Mouse (Mus musculus) MEL (cell line): Measurements from ENCODE around the gene Cenpb.

ENCODE experiments used
- CTCF ChIP-seq, 3 experiments: IDR thresholded peaks in 2 of 3; conservative IDR thresholded peaks in 1 of 3; 2 replicates each; pipeline ENCODE4 v1.5.1; 2011 to 2012; ENCODE audit warnings: low read length in 3 of 3, low read depth in 2 of 3, mild to moderate bottlenecking in 2 of 3, improper control_type of control experiment in 1 of 3, inconsistent platforms in 1 of 3, mixed read lengths in 1 of 3, moderate library complexity in 1 of 3; ENCODE audit not compliant: control insufficient read depth in 1 of 3, insufficient read depth in 1 of 3, poor library complexity in 1 of 3, severe bottlenecking in 1 of 3
- EP300 ChIP-seq, 2 experiments: IDR thresholded peaks; 2 replicates each; pipeline ENCODE4 v1.6.1; 2011; ENCODE audit warnings: improper control_type of control experiment in 2 of 2, low read length in 2 of 2, low read depth in 1 of 2, mild to moderate bottlenecking in 1 of 2
- HCFC1 ChIP-seq: IDR thresholded peaks from 2 replicates; pipeline ENCODE4 v1.6.1; 2012; ENCODE audit warnings: low read depth, mild to moderate bottlenecking, inconsistent platforms, low read length, improper control_type of control experiment, moderate library complexity
- KAT2A ChIP-seq: conservative IDR thresholded peaks from 2 replicates; pipeline ENCODE4 v1.6.1; 2012; ENCODE audit warnings: low read depth, low read length, improper control_type of control experiment, inconsistent platforms
- POLR2A ChIP-seq, 2 experiments: IDR thresholded peaks; 2 replicates each; pipeline ENCODE4 v1.6.1; 2011 to 2012; ENCODE audit warnings: low read length in 2 of 2, mild to moderate bottlenecking in 2 of 2, control low read depth in 1 of 2, improper control_type of control experiment in 1 of 2, low read depth in 1 of 2, moderate library complexity in 1 of 2; ENCODE audit not compliant: control insufficient read depth in 1 of 2, insufficient read depth in 1 of 2, poor library complexity in 1 of 2
- RAD21 ChIP-seq: IDR thresholded peaks from 2 replicates; pipeline ENCODE4 v1.6.1; 2011; ENCODE audit warnings: mild to moderate bottlenecking, low read depth, low read length, improper control_type of control experiment
- TCF12 ChIP-seq: IDR thresholded peaks from 2 replicates; pipeline ENCODE4 v1.6.1; 2014; ENCODE audit warnings: low read depth, mild to moderate bottlenecking, inconsistent platforms, low read length, improper control_type of control experiment, moderate library complexity
- UBTF ChIP-seq: IDR thresholded peaks from 2 replicates; pipeline ENCODE4 v1.6.1; 2012; ENCODE audit warnings: low read depth, mild to moderate bottlenecking, inconsistent platforms, low read length, improper control_type of control experiment, moderate library complexity, borderline replicate concordance; ENCODE audit not compliant: insufficient read depth
- USF1 ChIP-seq: IDR thresholded peaks from 2 replicates; pipeline ENCODE4 v1.6.1; 2014; ENCODE audit warnings: low read depth, mild to moderate bottlenecking, inconsistent platforms, low read length, improper control_type of control experiment, moderate library complexity

- no peak for TF ChIP-seq CTCF (IDR thresholded peaks at IDR 0.05 in 2 of 3, conservative IDR thresholded peaks at IDR 0.05 in 1 of 3; ENCODE audit: control insufficient read depth in 1 of 3, insufficient read depth in 1 of 3, low read depth in 2 of 3, low read length in 3 of 3, poor library complexity in 1 of 3, severe bottlenecking in 1 of 3)
- TF ChIP-seq EP300 (IDR thresholded peaks at IDR 0.05; ENCODE audit: low read depth in 1 of 2, low read length in 2 of 2) = no peak
- no peak for TF ChIP-seq USF1
- no peak for TF ChIP-seq KAT2A
- TF ChIP-seq POLR2A (IDR thresholded peaks at IDR 0.05; ENCODE audit: control insufficient read depth in 1 of 2, insufficient read depth in 1 of 2, low read depth in 1 of 2, low read length in 2 of 2, poor library complexity in 1 of 2) = no peak
- TF ChIP-seq RAD21 = no peak
- TF ChIP-seq TCF12 = no peak
- TF ChIP-seq HCFC1 = no peak
- TF ChIP-seq UBTF = no peak
These were observed 53.7 kb downstream of the Cenpb start for GRCm38 (mm10) chr2:131125964-131126815.
